Mouse (Mus musculus) forebrain, embryonic 14.5 days (tissue): Measurements from ENCODE around the gene Gm20388. TPM values are rescaled to one million over a fixed set of nuclear protein-coding genes. Genes with fewer than 3 reads are reported as not detected.
"Not testable (repeated sequence)": the region's sequence is repeated elsewhere in the genome, so short reads cannot be mapped to it uniquely, and the experiment has no call there.

Source experiments
- ATAC-seq: fragments of 200-750 bp; cut with Nextera tagmentation; 2 replicates; pipeline ENCODE4 v1.8.0; 2017; ENCODE audit warnings: mild to moderate bottlenecking, moderate library complexity
- DNase-seq: peaks from one replicate; pipeline ENCODE4 v3.0.0-alpha.2; 2015; ENCODE audit warnings: low spot score
- H3K27ac ChIP-seq: fragments of 300-500 bp; sonication (generic); 2 replicates; pipeline ENCODE4 v1.5.1; 2014; ENCODE audit warnings: low read depth, mild to moderate bottlenecking, control low read depth, low read length, moderate library complexity
- H3K27me3 ChIP-seq: fragments of 300-500 bp; sonication (generic); replicated peaks from 2 replicates; pipeline ENCODE4 v1.6.1; 2014; ENCODE audit warnings: low read length, control low read depth, mixed read lengths; ENCODE audit not compliant: control insufficient read depth, insufficient read depth
- H3K36me3 ChIP-seq: fragments of 300-500 bp; sonication (generic); 2 replicates; pipeline ENCODE4 v1.6.1; 2014; ENCODE audit warnings: low read length, control low read depth; ENCODE audit not compliant: control insufficient read depth, insufficient read depth
- H3K4me1 ChIP-seq: fragments of 300-500 bp; sonication (generic); 2 replicates; pipeline ENCODE4 v1.6.1; 2014; ENCODE audit warnings: antibody characterized with exemption, low read length, control low read depth; ENCODE audit not compliant: control insufficient read depth, insufficient read depth
- H3K4me2 ChIP-seq: fragments of 300-500 bp; sonication (generic); 2 replicates; pipeline ENCODE4 v1.6.1; 2014; ENCODE audit warnings: mild to moderate bottlenecking, control low read depth, low read length
- H3K4me3 ChIP-seq: fragments of 300-500 bp; sonication (generic); 2 replicates; pipeline ENCODE4 v1.5.1; 2014; ENCODE audit warnings: low read depth, low read length, control low read depth
- H3K9ac ChIP-seq: fragments of 300-500 bp; sonication (generic); 2 replicates; pipeline ENCODE4 v1.6.1; 2014; ENCODE audit warnings: mild to moderate bottlenecking, low read length, control low read depth, moderate library complexity
- H3K9me3 ChIP-seq: fragments of 300-500 bp; sonication (generic); replicated peaks from 2 replicates; pipeline ENCODE4 v1.6.1; 2016; ENCODE audit warnings: low read length, control low read depth, mixed read lengths; ENCODE audit not compliant: control insufficient read depth
- WGBS: fragments of 180-500 bp; shearing (Covaris S2); extraction: QIAGEN DNeasy Blood & Tissue Kit; methylation state at CpG from one replicate; pipeline ENCODE4 v1.1.7; 2014; 5-methylcytosine and 5-hydroxymethylcytosine counted together
- polyA plus RNA-seq: library from polyadenylated mRNA; unstranded; fragments of >200 nt; fragmentation: Nextera tagmentation; extraction: Ambion mirVana; gene quantifications from 2 replicates; pipeline ENCODE4 v1.2.1, GENCODE M21; 2014

The Gm20388 gene
- polyA plus RNA-seq, 1 experiment from 2014 or later = 7.4 TPM

DNA sequence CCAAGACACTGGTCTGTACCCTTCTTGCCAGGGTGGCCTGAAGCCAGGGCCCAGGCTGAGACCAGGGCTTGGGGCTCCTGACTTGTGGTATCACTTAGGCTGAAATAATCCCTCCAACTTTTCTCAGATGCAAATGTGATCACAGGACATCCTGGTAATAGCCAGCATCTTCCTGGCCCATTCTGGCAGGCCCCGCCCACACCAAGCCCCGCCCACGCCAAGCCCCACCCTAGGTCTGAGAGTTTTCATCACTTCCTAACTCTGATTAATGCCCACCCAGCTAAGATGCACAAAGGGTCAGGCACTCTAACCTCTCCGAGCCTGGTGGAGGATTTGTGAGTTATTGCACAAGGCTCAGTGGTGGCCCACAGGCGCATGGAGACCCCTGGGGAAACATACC, 2709.8 kb downstream of the Gm20388 start:
- ATAC-seq = no peak
- Histone ChIP-seq H3K27ac (no peak overlapping the region), H3K4me2 (no peak overlapping the region), H3K27me3 (no peaks in the 10 kb centered on the region), H3K36me3 (no peaks in the 10 kb centered on the region), H3K9me3 (no peaks in the 10 kb centered on the region), H3K4me3 (no peak overlapping the region), H3K4me1 (no peaks in the 10 kb centered on the region), H3K9ac (no peak overlapping the region)
- no peak for DNase-seq
- WGBS = 41% methylated on average over 5 of the region's 5 CpGs

DNA sequence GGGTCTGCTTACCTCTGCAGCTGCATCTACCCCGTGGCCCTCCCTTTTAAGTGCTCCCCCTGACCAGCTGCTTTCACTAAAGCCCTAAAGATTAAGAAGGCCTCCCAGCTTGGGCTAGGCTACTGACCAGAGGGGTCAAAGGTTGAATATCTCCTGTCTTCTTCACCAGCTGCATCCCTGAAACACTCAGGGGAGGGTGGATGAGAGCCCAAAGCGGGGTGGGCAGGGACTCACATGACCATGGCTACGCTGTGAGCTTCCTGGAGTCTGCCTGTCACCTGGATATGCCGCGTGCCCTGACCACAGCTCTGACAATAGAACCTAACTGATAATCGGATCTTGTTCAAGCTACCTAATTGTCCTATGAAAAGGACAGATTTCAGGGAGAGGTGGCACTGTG, 2712.1 kb downstream of the Gm20388 start, which contains the start of gene Pabpn1l:
Gene Pabpn1l, minus strand, starts transcription at position 13 of the 400 bp plus-strand sequence.
- 60% methylated on average over 6 of the region's 6 CpGs for WGBS
- H3K4me2 ChIP-seq = no peak within 1 kb of the TSS
- no peak within 1 kb of the TSS for H3K27ac ChIP-seq
- no peaks in the 10 kb centered on the region for H3K9me3 ChIP-seq
- DNase-seq (no peak), ATAC-seq (no peak)
- no peak within 1 kb of the TSS for H3K4me3 ChIP-seq
- H3K9ac ChIP-seq = no peak within 1 kb of the TSS
- no peaks in the 10 kb centered on the region for H3K36me3 ChIP-seq
- no peaks in the 10 kb centered on the region for H3K27me3 ChIP-seq
- H3K4me1 ChIP-seq = no peaks in the 10 kb centered on the region

DNA sequence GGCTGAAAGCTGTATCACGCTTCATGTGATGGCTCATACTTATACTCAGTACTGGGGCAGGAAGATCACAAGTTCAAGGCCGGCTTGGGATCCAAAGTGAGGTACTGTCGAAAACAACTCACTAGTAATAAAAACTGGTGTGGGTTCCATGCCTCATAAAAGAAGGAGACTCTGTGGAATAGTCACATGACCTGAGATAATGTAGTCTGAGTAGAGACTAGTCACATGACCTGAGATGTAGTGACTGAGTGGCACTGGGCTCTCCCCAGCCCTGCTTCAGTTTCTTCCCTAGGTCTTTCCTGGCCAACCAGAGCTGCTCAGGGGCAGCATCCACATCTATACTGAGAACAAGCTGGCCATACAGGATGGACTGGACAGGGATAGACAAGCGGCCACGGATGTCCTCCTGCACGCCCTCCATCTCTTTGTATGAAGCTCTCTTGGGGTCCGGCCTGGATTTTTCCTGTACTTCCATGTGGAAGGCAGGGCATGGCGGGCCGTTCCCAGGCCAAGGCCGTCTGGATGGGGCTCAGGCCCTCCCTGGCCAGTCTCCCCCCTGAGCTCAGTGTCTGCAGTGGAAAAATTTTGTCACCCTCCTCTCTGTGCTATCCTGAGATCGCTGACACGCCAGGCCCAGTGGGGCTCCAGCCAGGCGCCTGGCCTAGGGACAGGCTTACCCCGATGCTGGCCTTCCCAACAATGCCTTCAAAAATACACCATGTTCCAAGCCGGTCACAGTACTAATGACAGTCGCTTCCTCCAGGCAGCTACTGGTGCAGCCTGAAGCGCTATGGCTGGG, 2713.4 kb downstream of the Gm20388 start:
- Histone ChIP-seq H3K9me3 (no peaks in the 10 kb centered on the region), H3K27ac (no peak overlapping the region), H3K4me2 (no peak overlapping the region), H3K9ac (no peak overlapping the region), H3K36me3 (0 out of 2 replicates have a peak, but pooled peaks cover 2% of the 10 kb centered on the region), H3K4me3 (no peak overlapping the region), H3K4me1 (no peaks in the 10 kb centered on the region), H3K27me3 (no peaks in the 10 kb centered on the region)
- no peak for ATAC-seq
- 91% methylated on average over 17 of the region's 17 CpGs for whole genome bisulfite sequencing
- no peak for DNase-seq

DNA sequence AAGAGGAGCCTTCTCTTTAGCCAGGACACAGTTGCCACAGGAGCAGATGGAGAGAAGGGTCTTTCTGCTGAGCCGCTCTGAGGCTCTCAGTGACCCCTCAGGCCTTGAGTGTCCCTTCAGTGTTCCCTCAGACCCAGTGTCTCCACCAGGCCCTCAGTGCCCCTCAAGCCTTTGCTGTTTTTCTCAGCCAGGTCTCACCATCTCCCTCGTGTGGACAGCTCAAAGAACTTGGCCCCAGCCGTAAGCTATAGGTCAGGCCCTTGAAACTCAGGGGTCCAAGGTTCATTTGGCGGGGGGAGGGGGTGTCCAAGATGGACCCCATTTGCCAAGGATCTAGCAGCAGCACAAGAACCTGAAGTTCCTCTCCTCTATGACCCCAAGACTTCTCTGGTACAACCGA, 2714.0 kb downstream of the Gm20388 start:
- H3K9me3 ChIP-seq = no peaks in the 10 kb centered on the region
- H3K9ac ChIP-seq = no peak overlapping the region
- no peak for DNase-seq
- no peak for ATAC-seq
- H3K4me2 ChIP-seq = no peak overlapping the region
- no peak overlapping the region for H3K27ac ChIP-seq
- peaks cover 8% of the 10 kb centered on the region; the same call in 1 of the 2 replicates for H3K36me3 ChIP-seq
- 79% methylated on average over 5 of the region's 5 CpGs for WGBS
- no peaks in the 10 kb centered on the region for H3K27me3 ChIP-seq
- H3K4me1 ChIP-seq = no peaks in the 10 kb centered on the region
- H3K4me3 ChIP-seq = no peak overlapping the region

DNA sequence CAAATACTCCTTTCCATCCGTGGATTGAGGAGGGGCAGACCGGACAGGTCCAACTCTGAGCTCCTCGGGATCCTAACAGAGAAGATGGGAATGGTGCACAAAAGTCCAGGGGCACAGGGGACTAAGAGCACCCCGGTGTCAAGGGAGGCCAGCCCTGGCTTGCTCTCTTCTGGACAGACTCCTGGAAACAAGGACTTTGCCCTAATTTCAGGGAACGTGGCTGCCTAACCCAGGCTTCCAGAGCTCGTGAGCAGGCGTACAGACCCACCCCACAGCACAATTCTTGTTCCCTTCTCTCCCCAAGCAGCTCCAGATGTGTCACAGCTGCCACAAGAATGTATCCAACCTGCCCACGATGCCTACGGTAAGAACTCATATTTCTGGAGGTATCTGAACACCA, 2715.2 kb downstream of the Gm20388 start:
- 84% methylated on average over 9 of the region's 9 CpGs for WGBS
- no peak for ATAC-seq
- H3K27me3 ChIP-seq = no peaks in the 10 kb centered on the region
- H3K4me2 ChIP-seq = no peak overlapping the region
- no peak overlapping the region for H3K27ac ChIP-seq
- no peak for DNase-seq
- no peaks in the 10 kb centered on the region for H3K9me3 ChIP-seq
- no peak overlapping the region for H3K9ac ChIP-seq
- H3K36me3 ChIP-seq = peaks cover 16% of the 10 kb centered on the region; the same call in 1 of the 2 replicates
- H3K4me1 ChIP-seq = no peaks in the 10 kb centered on the region
- no peak overlapping the region for H3K4me3 ChIP-seq

DNA sequence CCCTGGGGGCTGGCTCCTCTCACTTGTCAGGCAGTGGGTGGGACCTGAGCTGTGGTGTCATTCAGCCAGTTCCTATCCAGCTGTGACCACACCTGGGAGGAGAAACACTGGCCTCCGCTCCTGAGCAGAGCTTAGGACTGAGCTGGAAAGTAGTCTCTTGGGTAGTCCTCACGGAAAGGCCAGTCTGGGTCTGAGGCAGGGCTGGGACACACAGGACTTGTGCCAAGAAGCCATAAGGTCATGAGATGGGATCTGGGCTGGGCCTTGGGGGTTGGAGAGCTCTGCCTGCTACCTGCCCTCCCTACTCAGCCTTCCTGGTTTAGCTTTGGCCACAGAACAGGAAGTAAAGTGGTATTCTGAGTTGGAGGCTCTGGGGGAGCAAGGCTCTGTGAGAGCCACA, 2716.3 kb downstream of the Gm20388 start:
- Histone ChIP-seq H3K4me1 (no peaks in the 10 kb centered on the region), H3K9ac (no peak overlapping the region), H3K36me3 (peaks cover 19% of the 10 kb centered on the region), H3K4me3 (no peak overlapping the region), H3K9me3 (no peaks in the 10 kb centered on the region), H3K27me3 (no peaks in the 10 kb centered on the region), H3K27ac (no peak overlapping the region), H3K4me2 (no peak overlapping the region)
- ATAC-seq (no peak), DNase-seq (no peak)
- 80% methylated on average over 2 of the region's 2 CpGs for WGBS

DNA sequence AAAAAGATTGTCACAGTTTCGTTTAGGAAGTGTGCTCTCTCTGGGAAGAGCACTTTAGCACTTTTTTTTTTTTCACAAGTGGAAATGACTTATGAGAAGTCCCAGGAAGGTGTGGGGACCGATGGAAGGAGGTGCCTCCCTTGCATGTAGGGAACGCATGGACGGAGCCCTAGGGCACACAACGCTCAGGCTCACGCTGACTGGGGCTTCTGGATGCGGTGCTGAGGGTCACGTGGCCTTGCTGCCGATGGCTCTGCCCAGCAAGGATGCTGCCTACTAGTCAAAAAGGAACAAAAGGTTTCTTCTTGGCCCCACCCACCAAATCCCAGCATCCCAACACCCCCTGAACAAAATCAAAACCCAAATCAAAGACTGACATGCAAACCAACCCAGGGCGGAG, 2718.7 kb downstream of the Gm20388 start:
- H3K36me3 ChIP-seq = peaks cover 37% of the 10 kb centered on the region
- 15% methylated on average over 10 of the region's 10 CpGs for WGBS
- no peaks in the 10 kb centered on the region for H3K4me1 ChIP-seq
- no peak overlapping the region for H3K9ac ChIP-seq
- ATAC-seq (no peak), DNase-seq (no peak)
- no peak overlapping the region for H3K4me2 ChIP-seq
- H3K9me3 ChIP-seq = no peaks in the 10 kb centered on the region
- H3K27me3 ChIP-seq = no peaks in the 10 kb centered on the region
- H3K4me3 ChIP-seq = no peak overlapping the region
- H3K27ac ChIP-seq = no peak overlapping the region

DNA sequence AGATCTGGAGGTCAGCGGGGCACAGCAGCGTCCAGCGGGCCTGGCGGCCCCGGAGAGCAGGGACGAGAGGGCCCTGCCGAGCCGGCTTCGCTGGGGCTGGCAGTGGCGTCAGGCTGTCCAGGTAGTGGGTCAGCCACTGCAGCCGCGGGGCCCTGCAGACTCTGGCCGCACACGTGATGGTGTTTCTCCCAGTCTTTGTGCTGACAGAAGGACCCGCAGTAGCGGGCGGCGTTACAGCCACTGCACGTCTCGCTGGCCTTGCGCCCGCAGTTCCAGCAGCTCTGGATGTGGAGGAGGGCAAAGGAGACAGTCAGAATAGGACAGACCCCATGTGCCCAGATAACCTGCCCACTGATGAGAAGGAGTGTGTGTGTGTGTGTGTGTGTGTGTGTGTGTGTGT, 2720.1 kb downstream of the Gm20388 start:
- no peaks in the 10 kb centered on the region for H3K27me3 ChIP-seq
- H3K4me3 ChIP-seq = no peak overlapping the region
- H3K4me1 ChIP-seq = no peaks in the 10 kb centered on the region
- ATAC-seq (no peak), DNase-seq (no peak)
- H3K4me2 ChIP-seq = 0 out of 2 replicates have a peak overlapping the region, but pooled peaks have one; percentile 16
- H3K9me3 ChIP-seq = no peaks in the 10 kb centered on the region
- H3K36me3 ChIP-seq = peaks cover 50% of the 10 kb centered on the region
- no peak overlapping the region for H3K27ac ChIP-seq
- H3K9ac ChIP-seq = no peak overlapping the region; the same call in 1 of the 2 replicates
- WGBS = 59% methylated on average over 22 of the region's 22 CpGs

DNA sequence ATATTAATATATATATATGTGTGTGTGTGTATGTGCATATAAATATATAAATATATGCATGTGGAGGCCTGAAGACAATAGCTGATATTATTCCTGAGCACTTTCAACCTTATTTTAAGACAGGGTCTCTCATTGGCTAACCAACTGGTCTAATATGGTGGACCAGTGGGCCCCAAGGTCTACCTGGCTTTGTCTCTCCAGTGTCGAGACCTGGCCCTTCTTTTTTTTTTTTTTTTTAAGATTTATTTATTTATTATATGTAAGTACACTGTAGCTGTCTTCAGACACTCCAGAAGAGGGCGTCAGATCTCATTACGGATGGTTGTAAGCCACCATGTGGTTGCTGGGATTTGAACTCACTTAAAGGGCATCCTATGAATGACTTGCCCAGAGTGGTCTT, 2721.5 kb downstream of the Gm20388 start:
- H3K4me1 ChIP-seq, H3K4me3 ChIP-seq, ATAC-seq, H3K27ac ChIP-seq, H3K4me2 ChIP-seq, H3K9ac ChIP-seq, H3K27me3 ChIP-seq, DNase-seq, H3K9me3 ChIP-seq: not testable (repeated sequence)
- H3K36me3 ChIP-seq = peaks cover 55% of the 10 kb centered on the region
- 76% methylated on average over 3 of the region's 3 CpGs for WGBS
